ENCODE assay signal across 8 mouse cellular contexts in genomic region chr11:62603312-62604056, GRCm38 (mm10). TPM values are rescaled to one million over a fixed set of nuclear protein-coding genes. Genes with fewer than 3 reads are reported as not detected.
A peak's percentile ranks its signal among the peaks of the same experiment; 100 is the strongest.
DNase-seq lines count a peak whose midpoint lies in the region; ATAC-seq and TF ChIP-seq lines count a peak whose summit lies in the region.

No protein-coding gene starts in this region.

- WGBS in limb, embryonic 12.5 days, result 0% methylated on average over 13 of the region's 13 CpGs

- TF ChIP-seq EP300 in CH12.LX (IDR thresholded peaks at IDR 0.05; ENCODE audit: low read length), result no peak

- TF ChIP-seq CTCF in CH12.LX (conservative IDR thresholded peaks at IDR 0.05 in 1 of 2, IDR thresholded peaks at IDR 0.05 in 1 of 2; ENCODE audit: low read depth in 2 of 2, low read length in 2 of 2), result peak; percentile 33 to 50; a peak in 3 of 4 replicates

- ATAC-seq in limb, embryonic 12.5 days (ENCODE audit: insufficient number of reproducible peaks, insufficient read depth, low FRiP score, low TSS enrichment, low read depth), result peak; percentile 8; the same call in 1 of the 2 replicates

- H3K79me2 ChIP-seq in CH12.LX (replicated peaks; ENCODE audit: control insufficient read depth, extremely low read depth, insufficient read depth, poor library complexity, severe bottlenecking), result peaks cover 28% of the 10 kb centered on the region
- H3K79me2 ChIP-seq in myocyte (ENCODE audit: control insufficient read depth, insufficient read depth), result peaks cover 25% of the 10 kb centered on the region

- peak overlapping the region; percentile 95 for H3K4me2 ChIP-seq in CH12.LX (ENCODE audit: insufficient read depth, low read depth, poor library complexity, severe bottlenecking)
- peak overlapping the region; percentile 82 for H3K4me2 ChIP-seq in limb, embryonic 12.5 days
- peak overlapping the region; percentile 90 for H3K4me2 ChIP-seq in myocyte (ENCODE audit: low read depth)

- H3K27me3 ChIP-seq in CH12.LX (replicated peaks), result no peaks in the 10 kb centered on the region
- H3K27me3 ChIP-seq in limb, embryonic 12.5 days, result no peaks in the 10 kb centered on the region
- no peaks in the 10 kb centered on the region for H3K27me3 ChIP-seq in myocyte (ENCODE audit: control insufficient read depth, insufficient read depth, insufficient read length)

- dilution Hi-C loops in CH12.LX (cut with MboI; ENCODE audit: extremely low pct_ligation_motif_present, extremely low pct_unique_long_range_greater_than_20kb, low sequenced_read_pairs), result no loop called here

- peak; percentile 55 for DNase-seq in adrenal gland, adult 2 months
- no peak for DNase-seq in adrenal gland, postnatal 25 days
- peak; percentile 61 for DNase-seq in CH12.LX (ENCODE audit: extremely low read depth)
- peak; percentile 29 for DNase-seq in embryo, embryonic 11 days
- peak; percentile 29 for DNase-seq in heart, postnatal 4 days
- DNase-seq in gastrocnemius, adult 8-10 months (ENCODE audit: low spot score in 2 of 2), result no peak

- H3K4me3 ChIP-seq in CH12.LX (replicated peaks in 1 of 3; ENCODE audit: low read depth in 2 of 3, low read length in 2 of 3, poor library complexity in 1 of 3) (peak overlapping the region; percentile 68 to 90 (median 69)), myocyte (peak overlapping the region; percentile 100)
- peak overlapping the region; percentile 85 for H3K4me3 ChIP-seq in limb, embryonic 12.5 days (replicated peaks)

- H3K9ac ChIP-seq in CH12.LX (ENCODE audit: insufficient read depth, low read depth), result peak overlapping the region; percentile 99
- H3K9ac ChIP-seq in limb, embryonic 12.5 days (replicated peaks), result peak overlapping the region; percentile 98

- no peak; the same call in 1 of the 2 replicates for TF ChIP-seq POLR2A in CH12.LX (IDR thresholded peaks at IDR 0.05; ENCODE audit: low read depth, low read length)
- TF ChIP-seq POLR2A in myocyte (IDR thresholded peaks at IDR 0.05; ENCODE audit: insufficient read length, low read depth), result peak; percentile 42

- H3K36me3 ChIP-seq in CH12.LX (replicated peaks in 1 of 2; ENCODE audit: control insufficient read depth in 1 of 2, insufficient read depth in 1 of 2, low read length in 1 of 2) (peaks cover 66 to 83% of the 10 kb centered on the region in 2 experiments), myocyte (ENCODE audit: control insufficient read depth, insufficient read depth) (peaks cover 42% of the 10 kb centered on the region)
- H3K36me3 ChIP-seq in limb, embryonic 12.5 days, result peaks cover 48% of the 10 kb centered on the region

- no peak for TF ChIP-seq RAD21 in CH12.LX (IDR thresholded peaks at IDR 0.05; ENCODE audit: low read depth, low read length)

- H3K4me1 ChIP-seq in CH12.LX (ENCODE audit: control insufficient read depth in 1 of 2, insufficient read depth in 2 of 2), result peaks cover 14 to 49% of the 10 kb centered on the region in 2 experiments
- H3K4me1 ChIP-seq in limb, embryonic 12.5 days (replicated peaks), result peaks cover 24% of the 10 kb centered on the region

- no peaks in the 10 kb centered on the region for H3K9me3 ChIP-seq in CH12.LX (replicated peaks; ENCODE audit: low read length)
- no peaks in the 10 kb centered on the region for H3K9me3 ChIP-seq in limb, embryonic 12.5 days

- peak overlapping the region; percentile 20 for H3ac ChIP-seq in myocyte (ENCODE audit: control insufficient read depth, insufficient read length)

- peak overlapping the region; percentile 92 for H3K27ac ChIP-seq in CH12.LX (ENCODE audit: insufficient read depth, low read depth)
- H3K27ac ChIP-seq in limb, embryonic 12.5 days, result peak overlapping the region; percentile 94

- in situ Hi-C loops in CH12.LX (cut with MboI; ENCODE audit: low pct_ligation_motif_present, low pct_unique_long_range_greater_than_20kb, low sequenced_read_pairs), result no loop called here

TF ChIP-seq in CH12.LX, 34 proteins besides CTCF, POLR2A, EP300 and RAD21 (continues in another document):
- TF ChIP-seq ZC3H11A (IDR thresholded peaks at IDR 0.05; ENCODE audit: low read depth, low read length) (no peak), MYC (IDR thresholded peaks at IDR 0.05; ENCODE audit: low read depth, low read length) (peak; percentile 93), HCFC1 (IDR thresholded peaks at IDR 0.05; ENCODE audit: low read depth, low read length) (peak; percentile 29; the same call in 1 of the 2 replicates), UBTF (IDR thresholded peaks at IDR 0.05; ENCODE audit: low read depth, low read length) (no peak), SIN3A (IDR thresholded peaks at IDR 0.05; ENCODE audit: low read length) (peak; percentile 31; the same call in 1 of the 2 replicates), BHLHE40 (IDR thresholded peaks at IDR 0.05; ENCODE audit: low read depth, low read length) (no peak), PAX5 (IDR thresholded peaks at IDR 0.05; ENCODE audit: low read length) (no peak), SMC3 (IDR thresholded peaks at IDR 0.05; ENCODE audit: low read depth, low read length) (no peak), USF1 (IDR thresholded peaks at IDR 0.05; ENCODE audit: low read depth, low read length) (no peak), GABPA (IDR thresholded peaks at IDR 0.05; ENCODE audit: insufficient replicate concordance, low read depth, low read length) (no peak), KAT2A (IDR thresholded peaks at IDR 0.05; ENCODE audit: insufficient replicate concordance, low read length) (0 out of 2 replicates have a peak, but pooled peaks have one; percentile 47), USF2 (conservative IDR thresholded peaks at IDR 0.05; ENCODE audit: low read depth, low read length) (no peak)

TF ChIP-seq in myocyte, 11 proteins besides CTCF, POLR2A, EP300 and RAD21:
- TF ChIP-seq SRF (IDR thresholded peaks at IDR 0.05; ENCODE audit: control insufficient read depth, insufficient read length, low read depth), result no peak
- TF ChIP-seq MYOD1 (IDR thresholded peaks at IDR 0.05; ENCODE audit: control insufficient read depth in 1 of 3, insufficient read length in 2 of 3, low read depth in 2 of 3), result no peak
- no peak for TF ChIP-seq E2F4 (IDR thresholded peaks at IDR 0.05; ENCODE audit: insufficient read depth)
- TF ChIP-seq MAX (IDR thresholded peaks at IDR 0.05; ENCODE audit: low read depth), result no peak
- TF ChIP-seq REST (IDR thresholded peaks at IDR 0.05; ENCODE audit: insufficient read depth, insufficient read length), result no peak
- TF ChIP-seq TCF3 (IDR thresholded peaks at IDR 0.05; ENCODE audit: insufficient read length, low read depth), result no peak
- TF ChIP-seq POLR2AphosphoS2 (IDR thresholded peaks at IDR 0.05; ENCODE audit: insufficient read length, low read depth), result peak; percentile 76

RNA-seq across cellular contexts. Expression of gene Trpv2, which starts 29.2 kb away (rescaled TPM):
- total RNA-seq in adrenal gland, adult 2 months (2021), result 1 to 10 TPM; 2.7 to 4.2 TPM
- polyA plus RNA-seq in adrenal gland, adult 2 months (2012; rRNA removed), result 2.7 and 3.9 TPM in 2 replicates
- 1.6 and 1.9 TPM in 2 replicates for total RNA-seq in adrenal gland, postnatal 25 days (2021)
- total RNA-seq in CH12.LX (2012; rRNA removed), result 58.7 and 59.3 TPM in 2 replicates
- total RNA-seq in CH12.LX (2014; rRNA removed), result 36.0 and 39.2 TPM in 2 replicates
- 42.3 and 46.2 TPM in 2 replicates for polyA plus RNA-seq in CH12.LX (2012; ENCODE audit: insufficient read length, low read depth)
- total RNA-seq in heart, postnatal 4 days (2021), result 1 to 10 TPM; 3.0 to 3.2 TPM
- 0.88 and 1.2 TPM in 2 replicates for polyA plus RNA-seq in limb, embryonic 12.5 days (2016; fragmentation: Nextera tagmentation; extraction: Ambion mirVana)
- polyA plus RNA-seq in myocyte (2012; fragmentation: generic; extraction: Trizol), result 5.4 TPM
- 1 to 10 TPM in 2 of 4 experiments, under 1 TPM in 2; 0.46 to 1.3 (median 0.95) TPM for total RNA-seq in gastrocnemius, adult 8-10 months (2022)

RNA-seq across cellular contexts. Expression of gene Lrrc75a, which starts 44.8 kb away (rescaled TPM):
- total RNA-seq in adrenal gland, adult 2 months (2021), result 10 to 100 TPM; 17.5 to 40.5 TPM
- polyA plus RNA-seq in adrenal gland, adult 2 months (2012; rRNA removed), result 46.9 and 73.5 TPM in 2 replicates
- 37.2 and 44.9 TPM in 2 replicates for total RNA-seq in adrenal gland, postnatal 25 days (2021)
- 2.9 and 12.6 TPM in 2 replicates for total RNA-seq in CH12.LX (2012; rRNA removed)
- 1.3 and 1.6 TPM in 2 replicates for total RNA-seq in CH12.LX (2014; rRNA removed)
- polyA plus RNA-seq in CH12.LX (2012; ENCODE audit: insufficient read length, low read depth), result 1.8 and 2.7 TPM in 2 replicates
- total RNA-seq in heart, postnatal 4 days (2021), result 10 to 100 TPM; 15.7 to 16.5 TPM
- polyA plus RNA-seq in limb, embryonic 12.5 days (2016; fragmentation: Nextera tagmentation; extraction: Ambion mirVana), result 19.2 and 23.2 TPM in 2 replicates
- polyA plus RNA-seq in myocyte (2012; fragmentation: generic; extraction: Trizol), result 19.5 TPM
- 1 to 10 TPM; 2.7 to 4.6 (median 3.0) TPM for total RNA-seq in gastrocnemius, adult 8-10 months (2022)

RNA-seq across cellular contexts. Expression of gene Mmgt2, which starts 45.0 kb away (rescaled TPM):
- 10 to 100 TPM; 34.5 to 47.3 TPM for total RNA-seq in adrenal gland, adult 2 months (2021)
- polyA plus RNA-seq in adrenal gland, adult 2 months (2012; rRNA removed), result 87.2 and 88.1 TPM in 2 replicates
- total RNA-seq in adrenal gland, postnatal 25 days (2021), result 35.7 and 49.0 TPM in 2 replicates
- total RNA-seq in CH12.LX (2012; rRNA removed), result 47.9 and 60.7 TPM in 2 replicates
- 41.2 and 49.2 TPM in 2 replicates for total RNA-seq in CH12.LX (2014; rRNA removed)
- polyA plus RNA-seq in CH12.LX (2012; ENCODE audit: insufficient read length, low read depth), result 61.4 and 65.9 TPM in 2 replicates
- total RNA-seq in heart, postnatal 4 days (2021), result 10 to 100 TPM; 18.5 to 20.9 TPM
- polyA plus RNA-seq in limb, embryonic 12.5 days (2016; fragmentation: Nextera tagmentation; extraction: Ambion mirVana), result 59.9 and 61.2 TPM in 2 replicates
- 29.2 TPM for polyA plus RNA-seq in myocyte (2012; fragmentation: generic; extraction: Trizol)
- 1 to 10 TPM; 5.3 to 7.2 (median 6.5) TPM for total RNA-seq in gastrocnemius, adult 8-10 months (2022)

RNA-seq across cellular contexts. Expression of gene Ubb, which starts 52.5 kb away (rescaled TPM):
- total RNA-seq in adrenal gland, adult 2 months (2021), result 1,000 to 10,000 TPM; 1,385 to 1,758 TPM
- 1,114 and 1,206 TPM in 2 replicates for polyA plus RNA-seq in adrenal gland, adult 2 months (2012; rRNA removed)
- 1,162 and 1,405 TPM in 2 replicates for total RNA-seq in adrenal gland, postnatal 25 days (2021)
- total RNA-seq in CH12.LX (2012; rRNA removed) (2,030 and 2,098 TPM in 2 replicates), CH12.LX (2014; rRNA removed) (929 and 1,092 TPM in 2 replicates)
- polyA plus RNA-seq in CH12.LX (2012; ENCODE audit: insufficient read length, low read depth) (1,487 and 1,562 TPM in 2 replicates), myocyte (2012; fragmentation: generic; extraction: Trizol) (2,028 TPM)
- 100 to 1,000 TPM; 828 to 847 TPM for total RNA-seq in heart, postnatal 4 days (2021)
- 3,589 and 3,648 TPM in 2 replicates for polyA plus RNA-seq in limb, embryonic 12.5 days (2016; fragmentation: Nextera tagmentation; extraction: Ambion mirVana)
- 100 to 1,000 TPM; 864 to 966 (median 933) TPM for total RNA-seq in gastrocnemius, adult 8-10 months (2022)

Comparison
In these comparisons a context has a peak if more than half of its experiments do, and no peak if none do; other contexts are left out.
1. DNase-seq: peak in adrenal gland, adult 2 months (single experiment), CH12.LX (single experiment), embryo, embryonic 11 days (single experiment) and heart, postnatal 4 days (single experiment); none in adrenal gland, postnatal 25 days (single experiment) and gastrocnemius, adult 8-10 months (0 of 2).
2. RNA of gene Trpv2, which starts 29.2 kb away (total RNA-seq): 36.0 to 59.3 TPM in CH12.LX; 2.7 to 4.2 TPM in adrenal gland, adult 2 months, 3.0 to 3.2 TPM in heart, postnatal 4 days, 1.6 to 1.9 TPM in adrenal gland, postnatal 25 days and 0.46 to 1.3 TPM in gastrocnemius, adult 8-10 months; every median in the first group is over 4 times any median in the second.
3. Peak in every context shown above with its lines, with median percentiles within 50 percentile points of each other: H3K4me2 ChIP-seq and H3K4me3 ChIP-seq.